Mouse (Mus musculus): ENCODE data around the gene Ctu2.

DNA sequence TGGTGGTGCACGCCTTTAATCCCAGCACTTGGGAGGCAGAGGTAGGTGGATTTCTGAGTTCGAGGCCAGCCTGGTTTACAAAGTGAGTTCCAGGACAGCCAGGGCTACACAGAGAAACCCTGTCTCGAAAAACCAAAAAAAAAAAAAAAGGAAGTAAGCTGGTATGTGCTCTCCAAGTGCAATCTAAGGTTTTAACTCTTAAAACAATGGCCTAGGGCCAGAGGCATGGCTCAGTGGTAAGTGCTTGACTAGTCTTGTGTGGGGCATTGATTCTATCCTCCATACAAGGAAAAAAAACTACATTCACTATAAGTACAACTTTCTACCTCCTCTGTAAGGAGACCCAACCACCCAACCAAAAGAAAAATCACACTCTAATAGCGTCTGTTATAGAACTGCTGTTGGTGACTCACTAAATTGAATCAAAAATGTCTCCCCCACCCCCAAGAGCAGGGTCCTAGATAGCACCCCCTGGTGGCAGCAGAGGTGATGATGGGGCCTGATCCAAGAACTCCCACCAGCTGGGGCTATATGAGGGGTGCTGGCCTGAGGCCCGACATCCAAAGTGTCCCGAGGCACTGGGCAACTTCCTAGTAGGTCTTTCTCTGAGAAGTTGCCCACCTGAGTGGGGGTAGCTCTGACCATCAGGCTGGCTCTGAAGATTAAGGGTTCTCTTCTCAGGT, 16.6 kb upstream of the Ctu2 start:
- TF ChIP-seq CTCF (conservative IDR thresholded peaks at IDR 0.05; ENCODE audit: low read length) (peak; percentile 69), NANOG (IDR thresholded peaks at IDR 0.05; ENCODE audit: borderline replicate concordance, low read length) (no peak), POU5F1 (IDR thresholded peaks at IDR 0.05; ENCODE audit: borderline replicate concordance, low read length) (no peak)
